Mouse (Mus musculus): ENCODE data around the gene Med13l.

Gene Med13l

GRCm38 (mm10) chr5:118555305-118555704, 5.2 kb upstream of the Med13l start:
- in situ Hi-C loops (cut with MboI; ENCODE audit: low sequenced_read_pairs): no loop called here

- in situ Hi-C loops (cut with MboI; ENCODE audit: low sequenced_read_pairs): no loop called here
Observed at GRCm38 (mm10) chr5:118556387-118556937, 4.0 kb upstream of the Med13l start.

- in situ Hi-C loops (cut with MboI; ENCODE audit: low sequenced_read_pairs): no loop called here
Observed at GRCm38 (mm10) chr5:118558841-118559240, 1.6 kb upstream of the Med13l start.

GRCm38 (mm10) chr5:118559584-118560384, 695 bp upstream of the Med13l start:
- in situ Hi-C loops (cut with MboI; ENCODE audit: low sequenced_read_pairs): no loop called here

GRCm38 (mm10) chr5:118561086-118561987, 858 bp downstream of the Med13l start:
- in situ Hi-C loops (cut with MboI; ENCODE audit: low sequenced_read_pairs): no loop called here

GRCm38 (mm10) chr5:118562206-118562605, 1.7 kb downstream of the Med13l start:
- in situ Hi-C loops (cut with MboI; ENCODE audit: low sequenced_read_pairs): no loop called here

GRCm38 (mm10) chr5:118563590-118563989, 3.1 kb downstream of the Med13l start:
- in situ Hi-C loops (cut with MboI; ENCODE audit: low sequenced_read_pairs): no loop called here

- in situ Hi-C loops (cut with MboI; ENCODE audit: low sequenced_read_pairs): no loop called here
Observed at GRCm38 (mm10) chr5:118567395-118567794, 6.9 kb downstream of the Med13l start.

GRCm38 (mm10) chr5:118569017-118569416, 8.5 kb downstream of the Med13l start:
- in situ Hi-C loops (cut with MboI; ENCODE audit: low sequenced_read_pairs): no loop called here

- in situ Hi-C loops (cut with MboI; ENCODE audit: low sequenced_read_pairs): no loop called here
Observed at GRCm38 (mm10) chr5:118569606-118570580, 9.4 kb downstream of the Med13l start.

- in situ Hi-C loops (cut with MboI; ENCODE audit: low sequenced_read_pairs): no loop called here
Observed at GRCm38 (mm10) chr5:118571504-118571903, 11.0 kb downstream of the Med13l start.

- in situ Hi-C loops (cut with MboI; ENCODE audit: low sequenced_read_pairs): no loop called here
Observed at GRCm38 (mm10) chr5:118574236-118574635, 13.8 kb downstream of the Med13l start.

- in situ Hi-C loops (cut with MboI; ENCODE audit: low sequenced_read_pairs): no loop called here
Observed at GRCm38 (mm10) chr5:118574997-118575396, 14.5 kb downstream of the Med13l start.

- in situ Hi-C loops (cut with MboI; ENCODE audit: low sequenced_read_pairs): no loop called here
Observed at GRCm38 (mm10) chr5:118575909-118576308, 15.4 kb downstream of the Med13l start.

- in situ Hi-C loops (cut with MboI; ENCODE audit: low sequenced_read_pairs): no loop called here
Observed at GRCm38 (mm10) chr5:118576731-118577130, 16.3 kb downstream of the Med13l start.

- in situ Hi-C loops (cut with MboI; ENCODE audit: low sequenced_read_pairs): no loop called here
Observed at GRCm38 (mm10) chr5:118585355-118585754, 24.9 kb downstream of the Med13l start.

GRCm38 (mm10) chr5:118586560-118586959, 26.1 kb downstream of the Med13l start:
- in situ Hi-C loops (cut with MboI; ENCODE audit: low sequenced_read_pairs): no loop called here

- in situ Hi-C loops (cut with MboI; ENCODE audit: low sequenced_read_pairs): no loop called here
Observed at GRCm38 (mm10) chr5:118588381-118588925, 28.0 kb downstream of the Med13l start.

GRCm38 (mm10) chr5:118589186-118589892, 28.9 kb downstream of the Med13l start:
- in situ Hi-C loops (cut with MboI; ENCODE audit: low sequenced_read_pairs): no loop called here

All from CH12F3 (cell line).